Mouse (Mus musculus): ENCODE results near the gene Vil1.

The Vil1 gene

DNA sequence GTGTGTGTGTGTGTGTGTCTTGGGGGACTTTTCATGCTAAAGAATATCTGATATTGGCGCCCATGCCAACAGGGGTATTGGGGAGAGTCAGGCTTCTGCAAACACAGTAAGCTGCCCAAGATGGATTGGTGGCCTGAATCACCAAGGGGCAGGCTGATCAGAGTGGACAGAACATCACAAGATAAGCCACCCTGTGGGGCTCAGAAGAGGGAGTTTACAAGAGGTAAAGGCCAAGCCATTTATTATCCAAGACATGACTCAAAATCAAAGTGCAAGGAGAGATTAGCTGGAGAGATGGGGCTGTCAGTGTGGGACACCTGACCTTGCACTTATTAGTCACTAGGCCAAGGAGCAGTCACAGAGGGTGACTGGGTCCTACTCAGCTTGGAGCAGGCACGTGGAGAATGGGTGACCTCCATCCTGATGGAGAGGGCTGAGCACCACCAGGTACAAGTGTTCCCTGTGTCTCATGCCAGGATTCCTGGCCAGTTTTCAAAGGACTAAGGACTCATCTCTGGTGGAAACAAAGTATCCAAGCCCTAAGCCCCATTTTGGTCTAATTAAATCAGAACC, 2.7 kb downstream of the Vil1 start:
- no peak for DNase-seq (ENCODE audit: low read depth, low spot score)

DNA sequence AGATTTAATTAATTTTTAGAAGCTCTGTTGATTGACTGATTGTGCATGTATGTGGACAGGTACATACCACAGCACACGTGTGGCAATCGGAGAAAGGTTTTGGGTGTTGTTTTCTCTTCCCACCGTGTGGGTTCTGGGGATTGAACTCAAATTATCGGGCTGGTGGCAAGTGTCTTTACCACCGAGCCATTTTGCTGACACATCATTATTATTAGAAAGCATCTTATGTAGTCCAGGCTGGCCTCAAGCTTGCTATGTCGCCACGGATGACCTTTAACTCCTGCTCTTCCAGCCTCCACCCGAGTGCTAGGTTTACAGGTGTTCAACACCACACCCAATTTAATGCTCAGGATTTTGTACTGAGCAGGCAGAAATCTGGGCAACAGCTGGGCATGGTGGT, 3.5 kb downstream of the Vil1 start:
- no peak for DNase-seq (ENCODE audit: low read depth, low spot score)

DNA sequence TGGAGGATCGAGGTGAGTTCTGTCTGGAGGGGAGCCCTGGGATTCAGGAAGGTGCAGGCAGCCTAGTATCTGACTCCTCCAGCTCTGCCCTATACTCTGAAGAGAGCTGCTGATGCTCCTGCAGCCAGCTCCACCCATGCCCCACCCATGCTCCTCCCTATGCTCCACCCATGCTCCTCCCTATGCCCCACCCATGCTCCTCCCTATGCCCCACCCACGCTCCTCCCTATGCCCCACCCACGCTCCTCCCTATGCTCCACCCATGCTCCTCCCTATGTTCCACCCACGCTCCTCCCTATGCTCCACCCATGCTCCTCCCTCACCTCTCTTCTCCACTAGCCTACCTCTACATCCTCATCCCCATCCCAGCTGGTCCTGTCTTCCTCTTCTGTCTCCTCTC, 6.0 kb downstream of the Vil1 start:
- no peak for DNase-seq (ENCODE audit: low read depth, low spot score)

DNA sequence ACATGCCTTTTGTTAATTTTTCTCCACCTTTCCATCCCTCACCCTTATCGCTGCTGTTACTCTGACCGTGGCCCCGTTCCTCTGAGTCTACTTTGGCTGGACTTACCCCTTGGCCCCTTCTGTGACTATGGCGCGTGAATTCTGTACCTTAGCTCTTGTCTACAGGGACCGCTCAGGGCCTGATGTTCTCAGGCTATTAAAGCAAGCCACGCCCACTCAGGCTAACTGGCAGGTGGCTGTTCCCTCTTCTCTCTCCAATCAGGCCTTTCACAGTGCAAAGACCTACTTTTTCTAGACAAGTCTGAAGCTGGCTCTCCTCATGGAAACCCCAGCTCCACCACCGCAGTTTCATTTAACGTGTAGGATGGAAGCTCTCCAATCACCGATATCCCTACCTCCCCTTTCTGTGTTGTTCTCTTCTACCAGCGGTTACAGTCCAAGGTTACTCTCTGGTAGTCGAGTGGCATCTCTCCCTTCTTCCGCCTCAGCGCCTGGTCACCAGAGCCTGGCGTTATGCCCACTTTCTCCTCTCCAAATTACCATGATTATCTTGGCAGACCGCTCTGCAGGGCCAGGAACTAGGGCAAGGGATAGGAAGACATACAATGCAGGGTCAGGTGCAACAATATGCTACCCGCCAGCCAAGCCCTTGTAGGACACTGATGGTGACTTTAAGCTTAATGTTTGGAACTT, 9.7 kb downstream of the Vil1 start:
- peak; percentile 28 for DNase-seq (ENCODE audit: low read depth, low spot score)

DNA sequence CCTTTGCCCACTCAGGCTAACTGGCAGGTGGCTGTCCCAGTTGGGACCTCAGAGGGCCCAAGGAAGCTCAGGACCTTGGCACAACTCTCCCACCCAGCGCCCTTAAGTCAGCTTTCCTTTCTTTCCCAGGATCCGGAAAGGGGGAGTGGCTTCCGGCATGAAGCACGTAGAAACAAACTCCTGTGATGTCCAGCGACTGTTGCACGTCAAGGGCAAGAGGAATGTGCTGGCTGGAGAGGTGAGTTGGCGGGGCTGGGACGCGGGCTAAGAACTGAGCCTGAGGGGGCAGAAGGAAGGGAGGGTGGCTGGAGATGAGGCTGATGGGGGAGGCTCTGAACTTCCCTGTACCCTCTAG, 10.2 kb downstream of the Vil1 start:
- DNase-seq (ENCODE audit: low read depth, low spot score), result no peak

DNA sequence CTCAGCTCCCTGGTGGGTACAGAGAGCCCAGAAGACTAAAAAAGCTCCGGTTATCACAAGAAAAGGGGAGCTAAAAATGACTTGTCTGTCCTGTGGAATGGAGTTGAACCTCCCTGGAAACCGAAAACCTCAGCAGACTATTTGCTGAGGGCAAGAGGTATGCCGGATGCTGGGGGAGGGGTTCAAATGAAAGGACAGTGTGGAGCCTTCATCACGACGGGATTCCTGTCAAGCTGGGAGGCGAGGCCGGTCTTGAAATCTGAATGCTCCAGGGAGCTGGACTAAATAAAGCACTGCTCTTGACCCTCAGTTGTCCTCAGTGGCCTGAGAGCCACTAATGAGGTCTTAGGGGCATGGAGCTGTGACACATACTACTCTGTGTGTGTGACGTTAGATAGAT, 14.0 kb downstream of the Vil1 start:
- no peak for DNase-seq (ENCODE audit: low read depth, low spot score)

DNA sequence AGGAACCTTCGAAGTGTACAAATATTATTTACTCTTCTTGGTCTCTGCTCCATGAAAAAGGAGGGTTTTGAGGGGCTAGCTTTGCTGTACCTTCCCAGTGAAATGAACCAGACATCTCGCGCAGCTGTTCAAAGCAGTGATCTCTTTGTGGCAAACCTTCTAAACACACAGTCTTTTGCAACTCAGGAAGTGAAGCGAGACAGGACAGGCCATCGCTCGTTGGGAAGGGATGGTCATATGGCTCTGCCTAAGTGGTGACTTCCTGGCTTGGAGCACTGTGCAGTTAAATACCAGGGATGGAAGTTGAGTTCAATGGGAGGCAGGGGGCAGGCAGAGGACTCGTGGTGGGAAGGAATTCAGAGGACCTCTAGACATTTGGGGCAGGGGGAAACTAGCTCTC, 16.7 kb downstream of the Vil1 start:
- DNase-seq (ENCODE audit: low read depth, low spot score), result no peak

DNA sequence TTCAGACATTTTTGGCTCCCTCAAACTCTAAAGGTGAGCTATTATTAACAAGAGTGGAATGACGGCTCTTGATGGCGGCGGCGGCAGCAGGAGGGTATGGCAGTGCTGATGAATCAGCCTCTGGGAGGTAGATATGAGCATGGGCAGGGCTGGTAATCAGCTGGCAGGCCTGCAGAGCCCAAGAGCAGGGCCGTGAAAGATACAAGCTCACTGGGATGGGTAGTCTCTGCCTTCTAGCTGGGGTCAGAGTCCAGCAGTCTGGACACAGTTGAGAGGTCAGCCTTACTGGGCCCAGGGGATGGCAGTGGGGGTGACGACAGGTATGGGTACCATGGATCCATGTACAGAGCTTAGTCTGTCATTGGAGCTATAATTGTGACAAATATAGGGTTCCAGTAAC, 24.0 kb downstream of the Vil1 start:
- DNase-seq (ENCODE audit: low read depth, low spot score), result no peak

DNA sequence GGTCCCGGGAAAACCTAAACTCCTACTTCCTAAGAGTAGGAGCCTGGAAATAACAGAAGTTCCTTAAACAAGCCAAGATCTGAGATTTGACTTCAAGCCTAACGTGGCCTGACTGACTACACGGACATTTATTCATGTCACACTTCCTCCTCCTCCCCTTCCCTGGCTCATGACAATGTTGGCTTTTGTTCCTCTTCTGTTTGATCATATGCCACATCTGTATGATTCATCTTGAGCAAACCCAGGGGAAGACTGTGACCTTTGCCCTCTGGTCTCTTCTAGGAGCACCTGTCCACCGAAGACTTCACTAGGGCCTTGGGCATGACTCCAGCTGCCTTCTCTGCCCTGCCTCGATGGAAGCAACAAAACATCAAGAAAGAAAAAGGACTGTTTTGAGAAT, 25.4 kb downstream of the Vil1 start:
- DNase-seq (ENCODE audit: low read depth, low spot score), result no peak

DNA sequence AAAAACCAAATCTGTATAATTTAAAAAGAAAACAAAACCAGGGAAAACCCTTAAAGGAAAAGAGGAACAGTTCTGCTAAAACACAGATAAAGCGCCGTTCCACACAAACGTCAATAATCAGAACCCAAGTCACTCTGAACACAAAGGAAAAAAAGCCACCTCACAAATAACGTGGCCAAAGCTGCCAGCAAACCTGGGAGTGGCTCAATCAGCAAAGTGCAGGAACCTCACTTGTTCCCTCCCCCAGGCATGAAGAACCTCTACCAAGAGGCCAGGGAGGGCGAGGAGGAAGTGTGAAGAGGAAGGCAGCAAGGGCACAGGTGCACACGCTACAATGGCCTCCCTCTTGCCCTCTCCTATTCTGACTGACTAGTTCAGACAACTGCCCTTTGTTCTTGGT, 26.4 kb downstream of the Vil1 start:
- no peak for DNase-seq (ENCODE audit: low read depth, low spot score)

DNA sequence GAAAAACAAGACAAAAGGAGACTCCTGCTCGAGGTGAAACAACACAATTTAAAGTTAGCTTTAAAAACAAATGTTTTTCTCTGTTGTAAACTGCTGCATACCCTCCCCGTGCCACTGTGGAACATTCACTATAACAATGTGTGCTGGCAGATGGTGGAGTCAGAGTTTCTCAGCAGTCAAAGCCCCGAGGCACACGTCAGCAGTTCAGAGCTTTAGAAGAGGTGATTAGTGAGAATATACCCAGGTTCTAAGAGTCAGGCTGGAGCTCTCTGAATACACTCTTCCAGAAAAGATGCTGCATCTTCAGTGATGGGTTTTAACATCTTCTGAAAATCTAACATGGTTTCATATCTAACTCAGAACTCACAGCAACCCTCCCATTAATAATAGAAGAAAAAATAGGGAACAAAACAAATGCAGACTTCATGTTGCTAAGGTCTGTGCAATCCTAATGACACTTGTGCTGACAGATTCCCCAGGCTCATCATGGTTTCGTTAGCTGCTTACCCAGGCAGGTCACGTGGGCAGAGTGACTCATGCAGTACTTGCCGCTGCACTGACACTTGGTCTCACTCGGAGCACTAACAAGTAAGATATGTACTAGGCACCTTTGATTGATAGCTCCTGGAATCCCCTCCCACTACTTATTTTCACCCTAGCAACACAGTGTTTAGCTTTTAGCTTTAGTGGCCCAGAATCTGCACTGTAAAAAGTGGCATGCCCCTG, 28.7 kb downstream of the Vil1 start:
- no peak for DNase-seq (ENCODE audit: low read depth, low spot score)

DNA sequence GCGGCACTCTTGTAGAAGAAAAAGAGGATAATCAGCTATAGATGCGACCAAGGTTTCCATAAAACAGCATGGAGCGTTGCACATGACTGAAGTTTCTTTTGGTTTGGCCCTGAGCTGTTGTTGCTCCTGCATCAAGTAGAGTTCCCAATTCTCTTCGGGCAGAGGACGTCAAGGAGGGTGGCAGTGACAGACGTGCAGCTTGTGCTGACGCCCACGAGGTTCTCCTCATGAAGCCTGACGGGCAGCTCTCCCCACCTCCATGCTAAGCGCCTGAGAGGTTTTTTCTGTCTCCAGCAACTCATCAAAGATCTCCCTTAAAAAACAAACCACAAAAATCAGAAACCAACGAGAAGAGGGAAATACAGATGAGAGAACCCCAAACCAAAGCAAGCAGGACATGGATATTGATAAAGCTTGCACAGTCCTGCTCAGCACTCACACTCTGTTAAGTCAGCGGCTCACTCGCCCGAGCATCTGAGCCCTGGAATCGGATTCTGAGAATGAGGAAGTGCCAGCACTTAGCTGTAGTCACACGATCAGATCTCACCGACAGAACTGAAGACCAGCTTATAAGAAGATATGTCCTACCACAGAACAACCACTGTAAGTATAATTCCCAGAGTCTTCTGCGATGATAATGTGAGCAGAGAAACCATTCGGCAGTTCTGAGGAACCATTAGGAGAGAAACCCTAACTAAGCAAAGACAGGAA, 30.1 kb downstream of the Vil1 start:
- no peak for DNase-seq (ENCODE audit: low read depth, low spot score)

DNA sequence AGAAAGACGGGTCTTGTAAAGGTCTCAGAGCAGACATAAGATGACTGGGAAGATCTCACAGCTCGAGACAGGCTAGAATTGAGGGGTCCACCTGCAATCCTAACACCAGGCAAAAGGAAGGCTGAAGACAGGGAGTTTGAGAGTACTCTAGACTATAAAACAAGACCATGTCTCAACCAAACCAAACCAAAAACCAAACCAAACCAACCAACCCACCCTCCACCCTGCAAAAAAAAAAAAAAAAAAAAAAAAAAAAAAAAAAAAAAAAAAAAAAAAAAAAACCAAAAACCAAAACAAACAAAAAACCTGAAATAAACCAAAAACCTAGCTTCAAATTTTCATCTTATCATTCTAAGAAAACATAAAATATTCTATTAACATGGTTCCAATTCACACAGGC, 35.4 kb downstream of the Vil1 start:
- DNase-seq (ENCODE audit: low read depth, low spot score), result no peak

DNA sequence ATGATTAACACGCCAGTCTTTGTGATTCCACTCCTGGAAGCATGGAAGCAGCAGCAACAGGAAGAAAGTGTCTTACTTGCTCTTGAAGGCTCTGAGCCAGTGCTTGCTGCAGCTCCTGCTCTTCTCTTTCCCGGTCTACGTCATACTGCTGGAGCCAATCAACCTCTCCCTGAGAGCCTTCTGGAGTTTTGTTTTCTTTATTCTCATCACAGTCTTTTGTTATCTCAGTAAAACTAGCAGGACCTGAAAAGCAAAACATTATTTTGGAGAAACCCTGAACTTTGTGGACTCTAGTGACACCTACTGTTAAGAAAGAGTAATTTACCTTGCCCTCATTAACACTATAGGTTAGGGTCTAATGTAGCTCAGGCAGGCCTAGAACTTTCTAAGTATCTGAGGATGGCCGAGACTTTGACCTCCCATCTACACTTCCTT, 43.5 kb downstream of the Vil1 start:
- no peak for DNase-seq (ENCODE audit: low read depth, low spot score)

DNA sequence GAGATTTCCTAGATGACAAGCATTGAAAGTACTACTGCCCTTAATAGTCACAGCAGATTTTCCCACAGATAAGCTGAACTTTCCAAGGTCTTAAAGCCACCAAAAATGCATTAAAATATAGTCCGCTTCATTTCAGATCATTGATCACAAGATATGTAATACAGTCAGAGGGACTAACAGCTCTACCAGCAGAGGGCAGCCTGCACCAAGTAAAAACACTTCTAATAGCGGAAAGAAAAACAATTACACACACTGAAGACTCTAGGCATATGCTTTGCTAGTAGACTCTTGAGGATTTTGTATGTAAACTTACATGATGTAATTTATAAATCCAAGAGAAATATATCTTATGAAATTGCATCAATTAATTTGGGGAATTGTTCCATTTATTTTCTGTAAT, 51.1 kb downstream of the Vil1 start:
- no peak for DNase-seq (ENCODE audit: low read depth, low spot score)

All from WW6 (cell line).